Comparison of ENCODE assay signal across 33 mouse cellular contexts in genomic region chr2:74647082-74647864, GRCm38 (mm10). TPM values are rescaled to one million over a fixed set of nuclear protein-coding genes. Genes with fewer than 3 reads are reported as not detected.
DNase-seq lines count a peak whose midpoint lies in the region; ATAC-seq and TF ChIP-seq lines count a peak whose summit lies in the region.
"Had no signal": no experiment of that assay in that cellular context is flagged by ENCODE, and none has a peak within 500 bp of the region (broad histone marks: within the 10 kb centered on the region; RNA-seq: fewer than 3 reads in every experiment).

No protein-coding gene starts in this region.

- no peaks in the 10 kb centered on the region for H3K9me3 ChIP-seq in kidney, postnatal 0 days (replicated peaks; ENCODE audit: low read length)
- no peaks in the 10 kb centered on the region for H3K9me3 ChIP-seq in stomach, embryonic 15.5 days
- H3K9me3 ChIP-seq in stomach, postnatal 0 days (ENCODE audit: control insufficient read depth, low read length): no peaks in the 10 kb centered on the region
- H3K9me3 ChIP-seq: heart, embryonic 13.5 days; hindbrain, embryonic 12.5 days; liver, embryonic 12.5 days; midbrain, embryonic 12.5 days had no signal

- H3K27me3 ChIP-seq in kidney, postnatal 0 days (ENCODE audit: insufficient read depth, low read length): peaks cover 68% of the 10 kb centered on the region
- H3K27me3 ChIP-seq in stomach, embryonic 15.5 days (replicated peaks): peaks cover 84% of the 10 kb centered on the region
- peaks cover 29% of the 10 kb centered on the region; the same call in 1 of the 2 replicates for H3K27me3 ChIP-seq in stomach, postnatal 0 days (ENCODE audit: control insufficient read depth, insufficient read depth, low read length)

- H3K27ac ChIP-seq in kidney, postnatal 0 days: no peak overlapping the region
- no peak overlapping the region for H3K27ac ChIP-seq in stomach, embryonic 15.5 days
- H3K27ac ChIP-seq in stomach, postnatal 0 days (replicated peaks): no peak overlapping the region
- H3K27ac ChIP-seq: heart, adult 2 months; heart, embryonic 13.5 days; hindbrain, embryonic 12.5 days; left cerebral cortex, adult 2 months; liver, embryonic 12.5 days; midbrain, embryonic 12.5 days had no signal

- no peaks in the 10 kb centered on the region for H3K36me3 ChIP-seq in kidney, postnatal 0 days (ENCODE audit: insufficient read depth, low read length)
- H3K36me3 ChIP-seq in stomach, embryonic 15.5 days: no peaks in the 10 kb centered on the region
- no peaks in the 10 kb centered on the region for H3K36me3 ChIP-seq in stomach, postnatal 0 days (ENCODE audit: control insufficient read depth, insufficient read depth, low read length)
- H3K36me3 ChIP-seq: heart, embryonic 13.5 days; hindbrain, embryonic 12.5 days; liver, embryonic 12.5 days; midbrain, embryonic 12.5 days had no signal

- no peak for TF ChIP-seq EP300 in stomach, postnatal 0 days (optimal IDR thresholded peaks at IDR 0.05)

- WGBS in kidney, postnatal 0 days: 16% methylated on average over 7 of the region's 7 CpGs
- WGBS in stomach, embryonic 15.5 days: 14% methylated on average over 7 of the region's 7 CpGs
- 17% methylated on average over 7 of the region's 7 CpGs for WGBS in stomach, postnatal 0 days

- no peak for TF ChIP-seq CTCF in kidney, postnatal 0 days (IDR thresholded peaks at IDR 0.05; ENCODE audit: low read depth)
- TF ChIP-seq CTCF in stomach, postnatal 0 days (IDR thresholded peaks at IDR 0.05; ENCODE audit: low read depth): no peak

- 0 out of 2 replicates have a peak, but pooled peaks cover 3% of the 10 kb centered on the region for H3K4me1 ChIP-seq in kidney, postnatal 0 days (replicated peaks; ENCODE audit: insufficient read depth, low read length)
- no peaks in the 10 kb centered on the region for H3K4me1 ChIP-seq in stomach, embryonic 15.5 days
- H3K4me1 ChIP-seq in stomach, postnatal 0 days (replicated peaks; ENCODE audit: control insufficient read depth, insufficient read depth): no peaks in the 10 kb centered on the region
- H3K4me1 ChIP-seq: heart, embryonic 13.5 days; liver, embryonic 12.5 days; midbrain, embryonic 12.5 days had no signal

- peak; percentile 72 for DNase-seq in heart, adult 11 months
- DNase-seq in heart, adult 18-20 months: no peak
- peak; percentile 83 for DNase-seq in kidney, postnatal 0 days (ENCODE audit: low spot score)
- no peak for DNase-seq in kidney, postnatal 14 days
- no peak for DNase-seq in stomach, postnatal 0 days (ENCODE audit: low spot score)
- no peak for DNase-seq in ovary, adult 18-20 months (ENCODE audit: low spot score)
- no peak for DNase-seq in Muller cell, postnatal 12 days (ENCODE audit: inconsistent ontology term)
- DNase-seq: adrenal gland, adult 2 months; cerebellum, adult 11-12 months; gastrocnemius, postnatal 10 days; heart, adult 2 months; heart, postnatal 14 days; layer of hippocampus, adult 9-11 months; left cerebral cortex, postnatal 4 days; lung, adult 18-20 months; lung, postnatal 10 days; right cerebral cortex, postnatal 25 days; spleen, adult 18-20 months; thymus, postnatal 25 days had no signal

- no peak overlapping the region for H3K9ac ChIP-seq in kidney, postnatal 0 days (ENCODE audit: low read depth, low read length)
- no peak overlapping the region for H3K9ac ChIP-seq in stomach, embryonic 15.5 days
- no peak overlapping the region for H3K9ac ChIP-seq in stomach, postnatal 0 days (ENCODE audit: low read length)
- H3K9ac ChIP-seq: heart, embryonic 13.5 days; hindbrain, embryonic 12.5 days; liver, embryonic 12.5 days; midbrain, embryonic 12.5 days had no signal

- no peak overlapping the region for H3K4me2 ChIP-seq in kidney, postnatal 0 days (ENCODE audit: low read length)
- H3K4me2 ChIP-seq in stomach, embryonic 15.5 days: no peak overlapping the region
- no peak overlapping the region for H3K4me2 ChIP-seq in stomach, postnatal 0 days (replicated peaks; ENCODE audit: low read depth)
- H3K4me2 ChIP-seq: heart, embryonic 13.5 days; hindbrain, embryonic 12.5 days; liver, embryonic 12.5 days; midbrain, embryonic 12.5 days had no signal

- peak; percentile 65; the same call in 1 of the 2 replicates for ATAC-seq in kidney, postnatal 0 days (replicated peaks; ENCODE audit: low FRiP score, low read depth)
- ATAC-seq in stomach, embryonic 15.5 days (ENCODE audit: insufficient read depth, low FRiP score, low read depth): 0 out of 2 replicates have a peak, but pooled peaks have one; percentile 31
- no peak for ATAC-seq in stomach, postnatal 0 days (ENCODE audit: low FRiP score, low TSS enrichment)
- ATAC-seq: forebrain, embryonic 16.5 days; liver, embryonic 12.5 days; Patski had no signal

- no peak overlapping the region for H3K4me3 ChIP-seq in kidney, postnatal 0 days (replicated peaks; ENCODE audit: low read depth, low read length)
- no peak overlapping the region for H3K4me3 ChIP-seq in stomach, embryonic 15.5 days (replicated peaks)
- no peak overlapping the region for H3K4me3 ChIP-seq in stomach, postnatal 0 days (ENCODE audit: low read depth, low read length)
- H3K4me3 ChIP-seq: heart, adult 2 months; heart, embryonic 13.5 days; hindbrain, embryonic 12.5 days; left cerebral cortex, adult 2 months; liver, embryonic 12.5 days; midbrain, embryonic 12.5 days had no signal

RNA-seq across cellular contexts. Expression of gene Evx2, which starts 12.1 kb away (rescaled TPM):
- not detected for total RNA-seq in heart, adult 18-20 months (2021)
- polyA plus RNA-seq in kidney, postnatal 0 days (2015; fragmentation: Nextera tagmentation; extraction: Ambion mirVana): 0.08 TPM in 1 of 2 replicates, not detected in the other
- polyA plus RNA-seq in stomach, embryonic 15.5 days (2015; fragmentation: Nextera tagmentation; extraction: Ambion mirVana): not detected in 2 replicates
- polyA plus RNA-seq in stomach, postnatal 0 days (2015; fragmentation: Nextera tagmentation; extraction: Ambion mirVana): not detected in 2 replicates
- total RNA-seq: adrenal gland, adult 2 months; ES-E14; heart, adult 2 months; heart, postnatal 14 days; left cerebral cortex, adult 2 months; left cerebral cortex, postnatal 4 days; monocyte, adult 5-6 weeks; neutrophil, adult 5-6 weeks had no signal
- polyA plus RNA-seq: adrenal gland, adult 2 months; cortical plate, adult 2 months; embryonic facial prominence, embryonic 14.5 days; forebrain, embryonic 16.5 days; heart, adult 2 months; heart, embryonic 13.5 days; large intestine, adult 2 months; liver, embryonic 12.5 days; Patski had no signal

RNA-seq across cellular contexts. Expression of gene Hoxd13, which starts 20.8 kb away (rescaled TPM):
- not detected for total RNA-seq in heart, adult 18-20 months (2021)
- polyA plus RNA-seq in kidney, postnatal 0 days (2015; fragmentation: Nextera tagmentation; extraction: Ambion mirVana): 0.10 TPM in 1 of 2 replicates, not detected in the other
- polyA plus RNA-seq in stomach, embryonic 15.5 days (2015; fragmentation: Nextera tagmentation; extraction: Ambion mirVana): not detected in 2 replicates
- polyA plus RNA-seq in stomach, postnatal 0 days (2015; fragmentation: Nextera tagmentation; extraction: Ambion mirVana): not detected in 2 replicates
- total RNA-seq: adrenal gland, adult 2 months; gastrocnemius, postnatal 10 days; heart, adult 2 months; heart, postnatal 14 days; left cerebral cortex, adult 2 months; left cerebral cortex, postnatal 4 days; monocyte, adult 5-6 weeks; neutrophil, adult 5-6 weeks had no signal
- polyA plus RNA-seq: adrenal gland, adult 2 months; cortical plate, adult 2 months; embryonic facial prominence, embryonic 14.5 days; forebrain, embryonic 16.5 days; heart, adult 2 months; heart, embryonic 13.5 days; hindbrain, embryonic 12.5 days; large intestine, adult 2 months; liver, embryonic 12.5 days; midbrain, embryonic 12.5 days; Patski had no signal

RNA-seq across cellular contexts. Expression of gene Hoxd12, which starts 27.5 kb away (rescaled TPM):
- total RNA-seq in heart, adult 18-20 months (2021): not detected
- 2.6 and 2.8 TPM in 2 replicates for polyA plus RNA-seq in kidney, postnatal 0 days (2015; fragmentation: Nextera tagmentation; extraction: Ambion mirVana)
- 0.18 TPM in 1 of 2 replicates, not detected in the other for polyA plus RNA-seq in stomach, embryonic 15.5 days (2015; fragmentation: Nextera tagmentation; extraction: Ambion mirVana)
- polyA plus RNA-seq in stomach, postnatal 0 days (2015; fragmentation: Nextera tagmentation; extraction: Ambion mirVana): not detected in 2 replicates
- total RNA-seq: adrenal gland, adult 2 months; ES-E14; gastrocnemius, postnatal 10 days; heart, adult 2 months; heart, postnatal 14 days; left cerebral cortex, adult 2 months; left cerebral cortex, postnatal 4 days; monocyte, adult 5-6 weeks; neutrophil, adult 5-6 weeks had no signal
- polyA plus RNA-seq: adrenal gland, adult 2 months; cortical plate, adult 2 months; embryonic facial prominence, embryonic 14.5 days; forebrain, embryonic 16.5 days; heart, adult 2 months; heart, embryonic 13.5 days; hindbrain, embryonic 12.5 days; large intestine, adult 2 months; liver, embryonic 12.5 days; midbrain, embryonic 12.5 days; Patski had no signal

RNA-seq across cellular contexts. Expression of gene Hoxd11, which starts 32.1 kb away (rescaled TPM):
- total RNA-seq in heart, adult 18-20 months (2021): not detected
- 19.7 and 23.8 TPM in 2 replicates for polyA plus RNA-seq in kidney, postnatal 0 days (2015; fragmentation: Nextera tagmentation; extraction: Ambion mirVana)
- 0.90 TPM in 1 of 2 replicates, not detected in the other for polyA plus RNA-seq in stomach, embryonic 15.5 days (2015; fragmentation: Nextera tagmentation; extraction: Ambion mirVana)
- not detected in 2 replicates for polyA plus RNA-seq in stomach, postnatal 0 days (2015; fragmentation: Nextera tagmentation; extraction: Ambion mirVana)
- total RNA-seq: adrenal gland, adult 2 months; heart, adult 2 months; heart, postnatal 14 days; left cerebral cortex, adult 2 months; left cerebral cortex, postnatal 4 days; monocyte, adult 5-6 weeks; neutrophil, adult 5-6 weeks had no signal
- polyA plus RNA-seq: adrenal gland, adult 2 months; cortical plate, adult 2 months; embryonic facial prominence, embryonic 14.5 days; forebrain, embryonic 16.5 days; heart, adult 2 months; heart, embryonic 13.5 days; hindbrain, embryonic 12.5 days; large intestine, adult 2 months; liver, embryonic 12.5 days; midbrain, embryonic 12.5 days; Patski had no signal

RNA-seq across cellular contexts. Expression of gene Hoxd10, which starts 44.5 kb away (rescaled TPM):
- not detected for total RNA-seq in heart, adult 18-20 months (2021)
- 44.6 and 45.5 TPM in 2 replicates for polyA plus RNA-seq in kidney, postnatal 0 days (2015; fragmentation: Nextera tagmentation; extraction: Ambion mirVana)
- polyA plus RNA-seq in stomach, embryonic 15.5 days (2015; fragmentation: Nextera tagmentation; extraction: Ambion mirVana): 0.09 and 2.4 TPM in 2 replicates
- polyA plus RNA-seq in stomach, postnatal 0 days (2015; fragmentation: Nextera tagmentation; extraction: Ambion mirVana): 0.10 TPM in 1 of 2 replicates, not detected in the other
- total RNA-seq: adrenal gland, adult 2 months; heart, adult 2 months; left cerebral cortex, adult 2 months; left cerebral cortex, postnatal 4 days; monocyte, adult 5-6 weeks; neutrophil, adult 5-6 weeks had no signal
- polyA plus RNA-seq: adrenal gland, adult 2 months; cortical plate, adult 2 months; forebrain, embryonic 16.5 days; heart, adult 2 months; hindbrain, embryonic 12.5 days; large intestine, adult 2 months; liver, embryonic 12.5 days; midbrain, embryonic 12.5 days had no signal

Comparison
In these comparisons a context has a peak if more than half of its experiments do, and no peak if none do; other contexts are left out.
1. DNase-seq: peak in heart, adult 11 months (single experiment) and kidney, postnatal 0 days (single experiment); none in heart, adult 18-20 months (0 of 2), kidney, postnatal 14 days (single experiment), stomach, postnatal 0 days (single experiment), ovary, adult 18-20 months (single experiment) and Muller cell, postnatal 12 days (single experiment).